Mouse (Mus musculus) stomach, postnatal 0 days (tissue): ENCODE measurements around the gene Ccnl2. TPM values are rescaled to one million over a fixed set of nuclear protein-coding genes. Genes with fewer than 3 reads are reported as not detected.
"Not testable (repeated sequence)": the region's sequence is repeated elsewhere in the genome, so short reads cannot be mapped to it uniquely, and the experiment has no call there.

ENCODE experiments used
- ATAC-seq: fragments of 200-750 bp; cut with Nextera tagmentation; 2 replicates; pipeline ENCODE4 v1.8.0; 2017; ENCODE audit not compliant: low FRiP score, low TSS enrichment
- DNase-seq: peaks from one replicate; pipeline ENCODE4 v3.0.0-alpha.2; 2016; ENCODE audit warnings: low spot score
- H3K27ac ChIP-seq: fragments of 300-500 bp; sonication (generic); replicated peaks from 2 replicates; pipeline ENCODE4 v1.5.1; 2014; ENCODE audit warnings: mild to moderate bottlenecking, control low read depth
- H3K27me3 ChIP-seq: fragments of 300-500 bp; sonication (generic); 2 replicates; pipeline ENCODE4 v1.6.1; 2014; ENCODE audit warnings: low read length; ENCODE audit not compliant: control insufficient read depth, insufficient read depth
- H3K36me3 ChIP-seq: fragments of 300-500 bp; sonication (generic); 2 replicates; pipeline ENCODE4 v1.6.1; 2014; ENCODE audit warnings: low read length, mixed read lengths; ENCODE audit not compliant: control insufficient read depth, insufficient read depth
- H3K4me1 ChIP-seq: fragments of 300-500 bp; sonication (generic); replicated peaks from 2 replicates; pipeline ENCODE4 v1.6.1; 2014; ENCODE audit warnings: antibody characterized with exemption; ENCODE audit not compliant: control insufficient read depth, insufficient read depth
- H3K4me2 ChIP-seq: fragments of 300-500 bp; sonication (generic); replicated peaks from 2 replicates; pipeline ENCODE4 v1.6.1; 2014; ENCODE audit warnings: low read depth, mild to moderate bottlenecking, control low read depth, moderate library complexity
- H3K4me3 ChIP-seq: fragments of 300-500 bp; sonication (generic); 2 replicates; pipeline ENCODE4 v1.5.1; 2014; ENCODE audit warnings: low read depth, low read length, control low read depth
- H3K9ac ChIP-seq: fragments of 300-500 bp; sonication (generic); 2 replicates; pipeline ENCODE4 v1.6.1; 2014; ENCODE audit warnings: mild to moderate bottlenecking, low read length, control low read depth, mixed read lengths
- H3K9me3 ChIP-seq: fragments of 300-500 bp; sonication (generic); 2 replicates; pipeline ENCODE4 v1.6.1; 2016; ENCODE audit warnings: low read length; ENCODE audit not compliant: control insufficient read depth
- CTCF ChIP-seq: IDR thresholded peaks from 2 replicates; pipeline ENCODE4 v1.5.1; 2016; ENCODE audit warnings: antibody characterized with exemption, low read depth, mild to moderate bottlenecking, moderate library complexity
- EP300 ChIP-seq: optimal IDR thresholded peaks from 2 replicates; pipeline ENCODE3; 2016; ENCODE audit warnings: antibody characterized with exemption
- WGBS: fragments of 180-500 bp; shearing (Covaris S2); extraction: QIAGEN DNeasy Blood & Tissue Kit; methylation state at CpG from one replicate; pipeline ENCODE4 v1.1.7; 2014; 5-methylcytosine and 5-hydroxymethylcytosine counted together
- polyA plus RNA-seq: library from polyadenylated mRNA; unstranded; fragments of >200 nt; fragmentation: Nextera tagmentation; extraction: Ambion mirVana; gene quantifications from 2 replicates; pipeline ENCODE4 v1.2.1, GENCODE M21; 2015

The Ccnl2 gene
- polyA plus RNA-seq, 1 experiment from 2014 or later = 72.2 TPM

DNA sequence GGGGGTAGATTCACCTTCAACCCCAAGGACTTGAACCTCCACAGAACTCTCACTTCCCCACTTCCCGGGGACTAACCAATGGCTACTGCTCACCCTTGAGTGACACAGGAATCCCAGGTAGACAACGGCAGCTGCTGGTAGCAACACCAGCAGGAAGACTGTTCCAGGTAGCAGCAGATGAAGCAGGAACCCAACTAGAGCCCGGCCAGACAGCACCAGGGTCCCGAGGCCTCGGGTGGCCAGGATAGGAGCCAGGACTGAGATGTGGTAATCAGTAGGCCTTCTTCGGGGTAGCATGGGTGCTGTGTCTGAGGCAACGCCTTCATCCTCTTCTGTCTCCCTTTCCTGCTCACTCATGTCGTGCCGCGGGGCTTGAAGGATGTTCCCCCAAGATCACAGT, 27.0 kb upstream of the Ccnl2 start:
- H3K27ac ChIP-seq = no peak overlapping the region
- no peaks in the 10 kb centered on the region for H3K9me3 ChIP-seq
- DNase-seq = no peak
- no peak for ATAC-seq
- H3K27me3 ChIP-seq = no peaks in the 10 kb centered on the region
- no peak overlapping the region for H3K4me2 ChIP-seq
- no peaks in the 10 kb centered on the region for H3K4me1 ChIP-seq
- 78% methylated on average over 10 of the region's 10 CpGs for WGBS
- H3K36me3 ChIP-seq = no peaks in the 10 kb centered on the region
- no peak for TF ChIP-seq EP300
- no peak for TF ChIP-seq CTCF
- no peak overlapping the region for H3K4me3 ChIP-seq
- no peak overlapping the region for H3K9ac ChIP-seq

DNA sequence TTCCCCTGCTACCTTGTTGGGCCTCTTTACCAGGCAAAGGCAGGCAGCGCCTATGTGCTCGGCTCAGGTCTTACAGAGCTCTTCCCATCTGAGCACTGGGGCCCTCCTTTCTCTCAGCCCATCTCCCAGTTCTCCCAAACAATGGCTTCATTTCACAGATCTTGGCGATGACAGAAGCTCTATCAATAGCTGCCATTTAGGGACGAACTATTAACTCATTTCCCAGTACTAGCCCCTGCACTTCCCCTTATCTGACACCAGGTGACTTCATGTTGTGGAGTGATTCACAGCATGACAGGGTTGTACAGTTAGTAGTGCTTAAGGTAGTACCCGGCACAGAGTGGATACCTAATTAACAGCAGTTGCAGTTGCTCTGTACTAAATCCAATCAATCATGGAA, 26.5 kb upstream of the Ccnl2 start, which contains the start of gene Tmem88b:
Gene Tmem88b, minus strand, starts transcription at position 56 of the 400 bp plus-strand sequence.
- WGBS = 54% methylated on average over 5 of the region's 5 CpGs
- Histone ChIP-seq H3K27me3 (no peaks in the 10 kb centered on the region), H3K36me3 (no peaks in the 10 kb centered on the region), H3K9me3 (no peaks in the 10 kb centered on the region), H3K4me3 (peak within 1 kb of the TSS; percentile 63), H3K4me2 (peak within 1 kb of the TSS; percentile 75), H3K4me1 (no peaks in the 10 kb centered on the region), H3K9ac (peak within 1 kb of the TSS; percentile 86), H3K27ac (no peak within 1 kb of the TSS)
- no peak for DNase-seq
- no peak for TF ChIP-seq EP300
- TF ChIP-seq CTCF = peak; percentile 58
- ATAC-seq = no peak

DNA sequence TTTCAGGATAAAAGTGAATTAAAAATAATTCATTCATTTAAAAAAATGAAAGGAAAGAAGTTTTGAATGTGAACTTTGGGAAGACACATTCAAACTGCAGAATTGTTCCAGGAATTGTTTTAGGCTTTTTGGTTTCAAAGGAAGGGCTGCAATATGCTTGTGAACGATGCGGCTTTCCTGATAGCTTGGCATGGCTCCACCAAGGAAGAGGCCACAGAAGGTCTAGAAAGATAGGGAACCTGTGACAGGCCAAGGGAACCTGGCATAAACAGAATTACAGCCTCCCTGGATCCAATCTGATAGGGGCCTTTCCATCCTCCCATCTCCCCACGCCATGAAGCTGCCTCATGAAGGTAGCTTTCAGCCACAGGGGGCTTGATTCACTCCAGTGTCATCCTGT, 24.0 kb upstream of the Ccnl2 start:
- no peak for ATAC-seq
- 67% methylated on average over 3 of the region's 3 CpGs for WGBS
- Histone ChIP-seq H3K9me3 (no peaks in the 10 kb centered on the region), H3K4me2 (no peak overlapping the region), H3K36me3 (no peaks in the 10 kb centered on the region), H3K4me1 (no peaks in the 10 kb centered on the region), H3K27ac (no peak overlapping the region), H3K9ac (no peak overlapping the region), H3K27me3 (no peaks in the 10 kb centered on the region), H3K4me3 (no peak overlapping the region)
- no peak for TF ChIP-seq EP300
- TF ChIP-seq CTCF = no peak
- DNase-seq = no peak

DNA sequence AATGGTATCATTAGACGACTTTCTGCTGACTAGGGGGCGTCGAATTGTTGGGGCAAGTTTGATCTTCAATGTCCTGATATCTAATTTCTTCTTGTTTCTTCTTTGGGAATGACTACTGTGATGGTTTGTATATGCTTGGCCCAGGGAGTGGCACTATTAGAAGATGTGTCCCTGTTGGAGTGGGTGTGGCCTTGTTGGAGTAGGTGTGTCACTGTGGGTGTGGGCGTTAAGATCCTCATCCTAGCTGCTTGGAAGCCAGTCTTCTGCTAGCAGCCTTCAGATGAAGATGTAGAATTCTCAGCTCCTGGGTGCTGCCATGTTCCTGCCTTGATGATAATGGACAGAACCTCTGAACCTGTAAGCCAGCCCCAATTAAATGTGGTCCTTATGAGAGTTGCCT, 23.5 kb upstream of the Ccnl2 start:
- not testable (repeated sequence) for DNase-seq, ATAC-seq, H3K4me1 ChIP-seq, H3K27me3 ChIP-seq, H3K9ac ChIP-seq, H3K4me3 ChIP-seq, H3K36me3 ChIP-seq, H3K4me2 ChIP-seq, H3K9me3 ChIP-seq, H3K27ac ChIP-seq
- WGBS = 79% methylated on average over 4 of the region's 4 CpGs

DNA sequence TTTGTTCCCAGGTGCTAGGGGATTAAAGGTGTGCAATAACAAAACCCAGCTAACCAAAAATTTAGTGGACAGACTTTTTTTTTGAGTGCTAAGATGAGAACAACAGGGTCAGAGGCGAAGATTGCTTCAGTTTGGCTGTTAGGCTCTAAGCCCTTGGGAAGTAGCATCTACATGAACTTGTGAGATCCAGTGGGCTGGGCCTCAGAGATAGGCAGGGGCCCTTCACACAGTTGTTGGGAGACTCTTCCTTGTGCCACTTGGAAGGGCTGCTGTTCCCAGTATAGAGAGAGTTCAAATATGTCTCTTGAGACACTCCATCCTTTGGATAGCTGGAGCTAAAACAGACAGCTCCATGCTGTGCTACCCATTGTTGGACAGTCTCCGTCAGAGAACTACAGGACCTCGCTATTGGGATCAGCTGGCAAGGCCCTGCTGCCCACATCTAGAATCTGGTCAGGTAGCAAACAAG, 22.2 kb upstream of the Ccnl2 start, which contains the start of gene Ankrd65:
Gene Ankrd65, plus strand, starts transcription at position 419 of the 469 bp plus-strand sequence.
- no peak within 1 kb of the TSS for H3K4me2 ChIP-seq
- ATAC-seq (no peak), DNase-seq (no peak)
- no peaks in the 10 kb centered on the region for H3K27me3 ChIP-seq
- H3K9ac ChIP-seq = no peak within 1 kb of the TSS; the same call in 1 of the 2 replicates
- H3K4me1 ChIP-seq = no peaks in the 10 kb centered on the region
- H3K4me3 ChIP-seq = no peak within 1 kb of the TSS
- peak within 1 kb of the TSS; percentile 65 for H3K27ac ChIP-seq
- H3K9me3 ChIP-seq = no peaks in the 10 kb centered on the region
- TF ChIP-seq EP300 = no peak
- TF ChIP-seq CTCF = no peak
- no peaks in the 10 kb centered on the region for H3K36me3 ChIP-seq
- 68% methylated on average over 3 of the region's 3 CpGs for WGBS

DNA sequence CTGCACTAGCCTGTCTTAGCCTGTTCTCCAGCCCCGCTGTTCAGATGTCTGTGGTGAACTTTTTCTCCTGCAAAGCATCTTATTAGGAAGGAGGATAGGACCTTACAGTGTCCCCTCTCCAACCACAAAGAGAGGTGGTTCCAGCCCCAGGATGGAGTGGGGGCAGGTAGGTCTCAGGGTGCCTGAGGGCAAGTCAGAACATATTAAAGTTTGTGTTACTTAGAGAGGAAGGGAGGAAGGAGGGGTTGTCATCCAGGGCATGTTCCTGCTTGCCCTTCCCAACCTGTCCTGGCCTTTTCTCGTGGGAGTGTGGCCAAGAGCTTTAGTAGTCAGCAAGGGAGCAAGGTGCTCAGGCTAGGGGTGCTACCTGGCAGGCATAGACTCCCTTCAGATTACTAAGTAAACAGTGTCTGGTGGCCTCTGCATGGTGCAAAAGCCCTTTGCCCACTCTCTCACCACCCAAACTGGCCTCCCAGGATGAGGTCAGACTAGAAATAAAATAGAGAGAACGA, 21.6 kb upstream of the Ccnl2 start:
- no peaks in the 10 kb centered on the region for H3K27me3 ChIP-seq
- no peak overlapping the region for H3K4me2 ChIP-seq
- no peak overlapping the region for H3K9ac ChIP-seq
- TF ChIP-seq CTCF = no peak
- TF ChIP-seq EP300 = no peak
- ATAC-seq = peak; percentile 69
- peak; percentile 15 for DNase-seq
- no peaks in the 10 kb centered on the region for H3K36me3 ChIP-seq
- H3K27ac ChIP-seq = peak overlapping the region; percentile 65; the same call in 1 of the 2 replicates
- no peak overlapping the region for H3K4me3 ChIP-seq
- no peaks in the 10 kb centered on the region for H3K4me1 ChIP-seq
- 48% methylated on average over 3 of the region's 3 CpGs for WGBS
- H3K9me3 ChIP-seq = no peaks in the 10 kb centered on the region
